Mouse (Mus musculus) forebrain, embryonic 12.5 days (tissue): ENCODE data around the gene Gm13271. TPM values are rescaled to one million over a fixed set of nuclear protein-coding genes. Genes with fewer than 3 reads are reported as not detected.
"Not testable (repeated sequence)": the region's sequence is repeated elsewhere in the genome, so short reads cannot be mapped to it uniquely, and the experiment has no call there.

ENCODE experiments used
- ATAC-seq: fragments of 200-750 bp; cut with Nextera tagmentation; 2 replicates; pipeline ENCODE4 v1.8.0; 2017; ENCODE audit warnings: moderate TSS enrichment; ENCODE audit not compliant: low FRiP score
- H3K27ac ChIP-seq: fragments of 300-500 bp; sonication (generic); 2 replicates; pipeline ENCODE4 v1.5.1; 2016; ENCODE audit warnings: mild to moderate bottlenecking
- H3K27me3 ChIP-seq: fragments of 300-500 bp; sonication (generic); 2 replicates; pipeline ENCODE4 v1.6.1; 2016; ENCODE audit warnings: mild to moderate bottlenecking
- H3K36me3 ChIP-seq: fragments of 300-500 bp; sonication (generic); replicated peaks from 2 replicates; pipeline ENCODE4 v1.6.1; 2016; ENCODE audit warnings: mild to moderate bottlenecking
- H3K4me1 ChIP-seq: fragments of 300-500 bp; sonication (generic); 2 replicates; pipeline ENCODE4 v1.6.1; 2016
- H3K4me2 ChIP-seq: fragments of 300-500 bp; sonication (generic); 2 replicates; pipeline ENCODE4 v1.6.1; 2016; ENCODE audit warnings: mild to moderate bottlenecking, moderate library complexity
- H3K4me3 ChIP-seq: fragments of 300-500 bp; sonication (generic); replicated peaks from 2 replicates; pipeline ENCODE4 v1.5.1; 2016; ENCODE audit warnings: mild to moderate bottlenecking
- H3K9ac ChIP-seq: fragments of 300-500 bp; sonication (generic); 2 replicates; pipeline ENCODE4 v1.6.1; 2016; ENCODE audit warnings: mild to moderate bottlenecking
- H3K9me3 ChIP-seq: fragments of 300-500 bp; sonication (generic); 2 replicates; pipeline ENCODE4 v1.6.1; 2016
- WGBS: fragments of 180-500 bp; shearing (Covaris S2); methylation state at CpG from one replicate; pipeline ENCODE4 v1.1.7; 2016; 5-methylcytosine and 5-hydroxymethylcytosine counted together
- polyA plus RNA-seq: library from polyadenylated mRNA; unstranded; fragments of >200 nt; fragmentation: Nextera tagmentation; extraction: Ambion mirVana; gene quantifications from 2 replicates; pipeline ENCODE4 v1.2.1, GENCODE M21; 2016

Gm13271 gene
- not detected in 2 replicates for polyA plus RNA-seq

DNA sequence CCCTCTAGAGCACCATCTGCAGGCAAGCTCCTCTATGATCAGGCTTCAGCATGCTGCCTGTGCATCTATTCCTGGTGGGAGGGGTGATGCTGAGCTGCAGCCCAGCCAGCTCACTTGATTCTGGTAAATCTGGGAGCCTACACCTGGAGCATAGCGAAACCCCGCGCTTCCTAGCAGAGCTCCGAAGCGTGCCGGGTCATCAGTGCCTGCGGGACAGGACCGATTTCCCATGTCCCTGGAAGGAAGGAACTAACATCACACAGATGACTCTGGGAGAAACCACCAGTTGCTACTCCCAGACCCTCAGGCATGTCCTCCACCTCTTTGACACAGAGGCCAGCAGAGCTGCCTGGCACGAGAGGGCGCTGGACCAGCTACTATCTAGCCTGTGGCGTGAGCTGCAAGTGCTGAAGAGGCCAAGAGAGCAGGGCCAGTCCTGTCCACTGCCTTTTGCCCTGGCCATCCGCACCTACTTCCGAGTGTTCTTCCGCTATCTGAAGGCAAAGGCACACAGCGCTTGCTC lies at the start of gene Gm13271:
Gm13271 (plus strand) TSS at position 51 of the 523 bp plus-strand sequence.
- 75% methylated on average over 15 of the region's 15 CpGs for WGBS
- not testable (repeated sequence) for H3K4me3 ChIP-seq, H3K9me3 ChIP-seq, H3K36me3 ChIP-seq, H3K27ac ChIP-seq, H3K4me2 ChIP-seq, H3K27me3 ChIP-seq, H3K9ac ChIP-seq, H3K4me1 ChIP-seq, ATAC-seq

- H3K4me3 ChIP-seq, result no peak overlapping the region
- no peak overlapping the region for H3K27ac ChIP-seq
- WGBS, result 57% methylated on average over 3 of the region's 3 CpGs
- H3K27me3 ChIP-seq, result no peaks in the 10 kb centered on the region
- 0 out of 2 replicates have a peak, but pooled peaks cover 3% of the 10 kb centered on the region for H3K36me3 ChIP-seq
- H3K9me3 ChIP-seq, result no peaks in the 10 kb centered on the region
- no peak for ATAC-seq
- H3K4me1 ChIP-seq, result no peaks in the 10 kb centered on the region
- H3K4me2 ChIP-seq, result no peak overlapping the region
- H3K9ac ChIP-seq, result no peak overlapping the region
These were observed 48.7 kb upstream of the Gm13271 start for GRCm38 (mm10) chr4:88705924-88706323.

- Histone ChIP-seq H3K27me3 (no peaks in the 10 kb centered on the region), H3K9me3 (no peaks in the 10 kb centered on the region), H3K36me3 (0 out of 2 replicates have a peak, but pooled peaks cover 3% of the 10 kb centered on the region), H3K9ac (no peak overlapping the region), H3K4me2 (no peak overlapping the region), H3K27ac (no peak overlapping the region), H3K4me1 (no peaks in the 10 kb centered on the region), H3K4me3 (no peak overlapping the region)
- WGBS, result 87% methylated on average over 1 of the region's 1 CpGs
- no peak for ATAC-seq
These were observed 47.4 kb upstream of the Gm13271 start for GRCm38 (mm10) chr4:88707128-88707826.

- H3K4me1 ChIP-seq, result peaks cover 13% of the 10 kb centered on the region
- H3K27me3 ChIP-seq, result no peaks in the 10 kb centered on the region
- H3K4me3 ChIP-seq, result no peak overlapping the region
- H3K9me3 ChIP-seq, result no peaks in the 10 kb centered on the region
- 97% methylated on average over 1 of the region's 1 CpGs for WGBS
- H3K27ac ChIP-seq, result no peak overlapping the region
- ATAC-seq, result no peak
- peaks cover 39% of the 10 kb centered on the region for H3K36me3 ChIP-seq
- H3K4me2 ChIP-seq, result no peak overlapping the region
- H3K9ac ChIP-seq, result no peak overlapping the region
These were observed 40.4 kb upstream of the Gm13271 start for GRCm38 (mm10) chr4:88714281-88714680.

- H3K4me3 ChIP-seq, result no peak overlapping the region
- no peak overlapping the region for H3K27ac ChIP-seq
- peaks cover 18% of the 10 kb centered on the region for H3K4me1 ChIP-seq
- peaks cover 37% of the 10 kb centered on the region for H3K36me3 ChIP-seq
- no peak overlapping the region for H3K4me2 ChIP-seq
- no peak for ATAC-seq
- H3K9ac ChIP-seq, result no peak overlapping the region
- no peaks in the 10 kb centered on the region for H3K9me3 ChIP-seq
- H3K27me3 ChIP-seq, result no peaks in the 10 kb centered on the region
These were observed 39.6 kb upstream of the Gm13271 start for GRCm38 (mm10) chr4:88715059-88715458.

DNA sequence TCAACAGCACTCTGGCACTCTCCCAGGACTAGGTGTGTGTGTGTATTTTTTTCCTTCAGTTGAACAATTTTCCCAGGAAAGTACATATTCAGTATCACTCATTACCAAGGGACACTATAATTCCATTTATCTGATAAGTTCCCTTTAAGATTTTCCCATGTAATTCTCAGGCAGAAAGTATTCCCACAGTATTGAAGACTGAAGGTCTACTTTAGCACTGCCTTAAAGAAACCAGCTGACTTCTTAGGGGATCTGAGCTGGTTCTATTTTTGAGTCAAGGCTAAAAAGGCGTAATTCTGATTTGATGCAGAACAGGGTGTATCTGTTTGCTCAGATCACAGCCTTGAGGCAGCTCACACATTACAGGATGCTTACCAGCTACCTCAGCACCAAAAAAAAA lies 36.0 kb upstream of the Gm13271 start:
- 72% methylated on average over 1 of the region's 1 CpGs for WGBS
- Histone ChIP-seq H3K9ac (no peak overlapping the region), H3K27me3 (no peaks in the 10 kb centered on the region), H3K36me3 (peaks cover 41% of the 10 kb centered on the region), H3K4me1 (peaks cover 32% of the 10 kb centered on the region), H3K4me3 (peak overlapping the region; percentile 23), H3K27ac (no peak overlapping the region), H3K9me3 (no peaks in the 10 kb centered on the region), H3K4me2 (peak overlapping the region; percentile 49)
- no peak for ATAC-seq

GRCm38 (mm10) chr4:88721791-88722721 lies 32.6 kb upstream of the Gm13271 start, which contains the start of the genes Gm26566 and Klhl9:
Gm26566 (plus strand) TSS chr4:88721805.
Klhl9 (minus strand) TSS chr4:88722465.
- no peaks in the 10 kb centered on the region for H3K27me3 ChIP-seq
- peak within 1 kb of the TSS; percentile 96 for H3K9ac ChIP-seq
- ATAC-seq, result peak; percentile 97
- under 1% methylated on average over 82 of the region's 82 CpGs for WGBS
- H3K4me1 ChIP-seq, result peaks cover 32% of the 10 kb centered on the region
- H3K36me3 ChIP-seq, result peaks cover 20% of the 10 kb centered on the region
- peak within 1 kb of the TSS; percentile 96 for H3K27ac ChIP-seq
- H3K4me2 ChIP-seq, result peak within 1 kb of the TSS; percentile 81
- peak within 1 kb of the TSS; percentile 91 for H3K4me3 ChIP-seq
- H3K9me3 ChIP-seq, result no peaks in the 10 kb centered on the region

GRCm38 (mm10) chr4:88723497-88724090 lies 31.1 kb upstream of the Gm13271 start:
- no peak overlapping the region for H3K9ac ChIP-seq
- no peak overlapping the region for H3K4me2 ChIP-seq
- peaks cover 26% of the 10 kb centered on the region for H3K4me1 ChIP-seq
- H3K9me3 ChIP-seq, result no peaks in the 10 kb centered on the region
- peaks cover 13% of the 10 kb centered on the region for H3K36me3 ChIP-seq
- peaks cover 5% of the 10 kb centered on the region; the same call in 1 of the 2 replicates for H3K27me3 ChIP-seq
- no peak for ATAC-seq
- 71% methylated on average over 8 of the region's 8 CpGs for WGBS
- H3K27ac ChIP-seq, result no peak overlapping the region
- no peak overlapping the region for H3K4me3 ChIP-seq

GRCm38 (mm10) chr4:88726727-88727126 lies 27.9 kb upstream of the Gm13271 start:
- 91% methylated on average over 6 of the region's 6 CpGs for WGBS
- Histone ChIP-seq H3K4me1 (no peaks in the 10 kb centered on the region), H3K4me3 (no peak overlapping the region), H3K9ac (no peak overlapping the region), H3K27ac (no peak overlapping the region), H3K27me3 (peaks cover 6% of the 10 kb centered on the region; the same call in 1 of the 2 replicates), H3K36me3 (no peaks in the 10 kb centered on the region), H3K4me2 (no peak overlapping the region), H3K9me3 (no peaks in the 10 kb centered on the region)
- no peak for ATAC-seq

- Histone ChIP-seq H3K4me1 (no peaks in the 10 kb centered on the region), H3K36me3 (no peaks in the 10 kb centered on the region), H3K4me2 (no peak overlapping the region), H3K9ac (no peak overlapping the region), H3K4me3 (no peak overlapping the region), H3K27ac (no peak overlapping the region), H3K9me3 (no peaks in the 10 kb centered on the region), H3K27me3 (peaks cover 6% of the 10 kb centered on the region; the same call in 1 of the 2 replicates)
- no peak for ATAC-seq
- WGBS, result 0% methylated on average over 1 of the region's 1 CpGs
These were observed 27.3 kb upstream of the Gm13271 start for GRCm38 (mm10) chr4:88727324-88727723.

DNA sequence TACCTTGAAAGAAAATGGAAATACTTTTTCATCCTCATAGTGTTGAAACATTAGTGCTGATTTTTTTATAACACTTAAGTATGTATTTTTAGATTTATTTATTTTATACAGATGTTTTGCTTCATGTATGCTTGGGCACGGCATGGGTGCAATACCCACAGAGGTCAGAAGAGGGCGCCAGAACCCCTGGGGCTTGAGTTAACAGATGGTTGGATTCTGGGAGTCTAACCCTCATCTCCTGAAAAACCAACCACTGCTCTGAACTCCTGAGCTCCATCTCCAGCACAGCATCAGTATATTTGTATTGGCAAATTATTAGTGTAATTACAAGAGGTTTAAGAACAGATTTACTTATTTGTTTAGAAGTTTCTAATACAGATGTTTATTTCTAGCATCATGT lies 16.2 kb upstream of the Gm13271 start:
- no peaks in the 10 kb centered on the region for H3K36me3 ChIP-seq
- H3K4me2 ChIP-seq, result no peak overlapping the region
- H3K4me1 ChIP-seq, result no peaks in the 10 kb centered on the region
- no peaks in the 10 kb centered on the region for H3K9me3 ChIP-seq
- no peak overlapping the region for H3K9ac ChIP-seq
- 0 out of 2 replicates have a peak, but pooled peaks have one; percentile 17 for ATAC-seq
- no peak overlapping the region for H3K27ac ChIP-seq
- no peaks in the 10 kb centered on the region for H3K27me3 ChIP-seq
- WGBS, result 0% methylated on average over 2 of the region's 2 CpGs
- no peak overlapping the region for H3K4me3 ChIP-seq

DNA sequence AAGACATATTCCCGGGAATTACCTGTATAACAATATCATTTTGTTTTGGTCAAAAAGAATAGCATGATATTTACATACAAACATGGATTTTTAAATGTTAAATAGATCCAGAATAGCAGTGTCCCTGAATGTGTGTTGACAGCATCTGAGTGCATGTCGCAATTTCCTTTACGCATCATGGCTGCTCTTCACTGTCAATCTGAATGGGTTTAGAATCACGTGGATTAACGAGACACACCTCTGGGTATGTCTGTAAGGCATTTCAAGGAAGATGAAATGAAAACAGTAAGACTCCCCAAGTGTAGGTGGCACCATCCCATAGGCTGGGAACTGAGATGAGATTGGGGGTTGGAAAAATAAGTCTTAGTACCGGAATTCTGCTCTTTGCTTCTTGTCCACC lies 15.6 kb upstream of the Gm13271 start:
- Histone ChIP-seq H3K27me3 (no peaks in the 10 kb centered on the region), H3K4me1 (no peaks in the 10 kb centered on the region), H3K36me3 (no peaks in the 10 kb centered on the region), H3K4me3 (no peak overlapping the region), H3K27ac (no peak overlapping the region), H3K4me2 (no peak overlapping the region), H3K9ac (no peak overlapping the region), H3K9me3 (no peaks in the 10 kb centered on the region)
- 93% methylated on average over 6 of the region's 6 CpGs for WGBS
- ATAC-seq, result no peak
